ENCODE assay signal across 30 mouse cellular contexts in genomic region chr5:123834836-123835235, GRCm38 (mm10). TPM values are rescaled to one million over a fixed set of nuclear protein-coding genes. Genes with fewer than 3 reads are reported as not detected.
DNase-seq lines count a peak whose midpoint lies in the region; ATAC-seq and TF ChIP-seq lines count a peak whose summit lies in the region.
"Had no signal": no experiment of that assay in that cellular context is flagged by ENCODE, and none has a peak within 500 bp of the region (broad histone marks: within the 10 kb centered on the region; RNA-seq: fewer than 3 reads in every experiment).

No protein-coding gene starts in this region.

- H3K4me1 ChIP-seq in kidney, adult 2 months (ENCODE audit: control insufficient read depth, insufficient read depth, low read length): no peaks in the 10 kb centered on the region
- H3K4me1 ChIP-seq in kidney, embryonic 15.5 days: peaks cover 13% of the 10 kb centered on the region
- no peaks in the 10 kb centered on the region for H3K4me1 ChIP-seq in liver, adult 2 months (ENCODE audit: control insufficient read depth, insufficient read depth, low read length)
- H3K4me1 ChIP-seq in liver, embryonic 12.5 days: no peaks in the 10 kb centered on the region
- H3K4me1 ChIP-seq: embryonic facial prominence, embryonic 15.5 days; forebrain, embryonic 12.5 days; heart, embryonic 10.5 days; heart, embryonic 15.5 days; midbrain, embryonic 12.5 days; neural tube, embryonic 12.5 days had no signal

- H3K4me2 ChIP-seq in kidney, embryonic 15.5 days: no peak overlapping the region
- H3K4me2 ChIP-seq in liver, embryonic 12.5 days: no peak overlapping the region
- H3K4me2 ChIP-seq: embryonic facial prominence, embryonic 15.5 days; forebrain, embryonic 12.5 days; heart, embryonic 15.5 days; midbrain, embryonic 12.5 days; neural tube, embryonic 12.5 days had no signal

- TF ChIP-seq POLR2A in kidney, adult 2 months (IDR thresholded peaks at IDR 0.05; ENCODE audit: low read depth, low read length): no peak
- TF ChIP-seq POLR2A in liver, adult 2 months (IDR thresholded peaks at IDR 0.05; ENCODE audit: extremely low read depth, insufficient read depth, low read length): no peak

- no peak for TF ChIP-seq CTCF in kidney, adult 2 months (conservative IDR thresholded peaks at IDR 0.05; ENCODE audit: insufficient read depth, insufficient read length, low read depth, low read length)
- TF ChIP-seq CTCF in liver, adult 2 months (IDR thresholded peaks at IDR 0.05; ENCODE audit: low read depth, low read length): no peak

- 66% methylated on average over 3 of the region's 3 CpGs for WGBS in kidney, adult 2 months
- WGBS in kidney, embryonic 15.5 days: 79% methylated on average over 3 of the region's 3 CpGs
- 28% methylated on average over 3 of the region's 3 CpGs for WGBS in liver, adult 2 months
- WGBS in liver, embryonic 12.5 days (ENCODE audit: insufficient replicate concordance): 71% methylated on average over 3 of the region's 3 CpGs

- H3K9ac ChIP-seq in kidney, embryonic 15.5 days: no peak overlapping the region
- no peak overlapping the region for H3K9ac ChIP-seq in liver, adult 2 months (ENCODE audit: low read depth, low read length)
- no peak overlapping the region for H3K9ac ChIP-seq in liver, embryonic 12.5 days
- H3K9ac ChIP-seq: embryonic facial prominence, embryonic 15.5 days; forebrain, embryonic 12.5 days; forebrain, postnatal 0 days; heart, embryonic 15.5 days; midbrain, embryonic 12.5 days; neural tube, embryonic 12.5 days had no signal

- H3K27me3 ChIP-seq in kidney, adult 2 months (replicated peaks; ENCODE audit: control insufficient read depth, insufficient read depth, low read length): no peaks in the 10 kb centered on the region
- no peaks in the 10 kb centered on the region for H3K27me3 ChIP-seq in kidney, embryonic 15.5 days
- H3K27me3 ChIP-seq in liver, adult 2 months (ENCODE audit: control insufficient read depth, insufficient read depth, low read length): no peaks in the 10 kb centered on the region
- no peaks in the 10 kb centered on the region for H3K27me3 ChIP-seq in liver, embryonic 12.5 days (replicated peaks)
- H3K27me3 ChIP-seq: embryonic facial prominence, embryonic 15.5 days; forebrain, embryonic 12.5 days; heart, embryonic 15.5 days; midbrain, embryonic 12.5 days; neural tube, embryonic 12.5 days had no signal

- H3K36me3 ChIP-seq in kidney, adult 2 months (ENCODE audit: control insufficient read depth, insufficient read depth, low read length): no peaks in the 10 kb centered on the region
- no peaks in the 10 kb centered on the region for H3K36me3 ChIP-seq in kidney, embryonic 15.5 days
- no peaks in the 10 kb centered on the region for H3K36me3 ChIP-seq in liver, adult 2 months (ENCODE audit: control insufficient read depth, insufficient read depth, low read length)
- H3K36me3 ChIP-seq in liver, embryonic 12.5 days: no peaks in the 10 kb centered on the region
- H3K36me3 ChIP-seq: embryonic facial prominence, embryonic 10.5 days; embryonic facial prominence, embryonic 15.5 days; forebrain, embryonic 12.5 days; heart, embryonic 10.5 days; heart, embryonic 15.5 days; midbrain, embryonic 12.5 days; neural tube, embryonic 12.5 days had no signal

- H3K9me3 ChIP-seq in kidney, embryonic 15.5 days (replicated peaks): no peaks in the 10 kb centered on the region
- no peaks in the 10 kb centered on the region for H3K9me3 ChIP-seq in liver, embryonic 12.5 days (replicated peaks)
- H3K9me3 ChIP-seq: embryonic facial prominence, embryonic 10.5 days; embryonic facial prominence, embryonic 15.5 days; forebrain, embryonic 12.5 days; heart, embryonic 10.5 days; heart, embryonic 15.5 days; megakaryocyte, embryonic 14.5 days; midbrain, embryonic 12.5 days; neural tube, embryonic 12.5 days had no signal

- no peak overlapping the region for H3K27ac ChIP-seq in kidney, adult 2 months (ENCODE audit: insufficient read depth, low read depth, low read length)
- no peak overlapping the region for H3K27ac ChIP-seq in kidney, embryonic 15.5 days
- H3K27ac ChIP-seq in liver, adult 2 months (replicated peaks; ENCODE audit: insufficient read depth, low read depth, low read length): no peak overlapping the region
- H3K27ac ChIP-seq in liver, embryonic 12.5 days: no peak overlapping the region
- H3K27ac ChIP-seq: embryonic facial prominence, embryonic 10.5 days; embryonic facial prominence, embryonic 15.5 days; forebrain, embryonic 12.5 days; heart, embryonic 10.5 days; heart, embryonic 15.5 days; midbrain, embryonic 12.5 days; neural tube, embryonic 12.5 days had no signal

- H3K79me2 ChIP-seq in liver, adult 2 months (ENCODE audit: control insufficient read depth, insufficient read depth, low read length): no peaks in the 10 kb centered on the region

- peak; percentile 60 for DNase-seq in adrenal gland, postnatal 10 days
- no peak for DNase-seq in adrenal gland, postnatal 4 days (ENCODE audit: low spot score in 2 of 2)
- DNase-seq in kidney, adult 2 months: peak; percentile 49
- DNase-seq in liver, adult 2 months (ENCODE audit: extremely low read depth, low read depth, low spot score): peak; percentile 88
- DNase-seq: cerebellum, adult 8-10 months; cerebellum, postnatal 25 days; forebrain, postnatal 0 days; gastrocnemius, postnatal 14 days; lung, adult 18-20 months; lung, postnatal 4 days; thymus, adult 2 months; thymus, postnatal 36 days had no signal

- no peak overlapping the region for H3K4me3 ChIP-seq in kidney, adult 2 months (ENCODE audit: insufficient read depth, low read depth, low read length)
- no peak overlapping the region for H3K4me3 ChIP-seq in kidney, embryonic 15.5 days (replicated peaks)
- no peak overlapping the region for H3K4me3 ChIP-seq in liver, adult 2 months (ENCODE audit: insufficient read depth, low read depth, low read length)
- no peak overlapping the region for H3K4me3 ChIP-seq in liver, embryonic 12.5 days
- H3K4me3 ChIP-seq: embryonic facial prominence, embryonic 10.5 days; embryonic facial prominence, embryonic 15.5 days; forebrain, embryonic 12.5 days; heart, embryonic 10.5 days; heart, embryonic 15.5 days; megakaryocyte, embryonic 14.5 days; midbrain, embryonic 12.5 days; myocyte; neural tube, embryonic 12.5 days had no signal

- no peak for ATAC-seq in kidney, embryonic 15.5 days (replicated peaks; ENCODE audit: low FRiP score)
- no peak for ATAC-seq in liver, embryonic 12.5 days
- no peak for ATAC-seq in CD4-positive, CD25-positive, alpha-beta regulatory T cell, adult 4 months
- ATAC-seq: forebrain, postnatal 0 days; hindbrain, embryonic 16.5 days; lung, postnatal 0 days had no signal

RNA-seq across cellular contexts. Expression of gene Hcar2, which starts 30.5 kb away (rescaled TPM):
- total RNA-seq in adrenal gland, postnatal 10 days (2021): 1 to 10 TPM; 1.4 to 2.3 TPM
- 1 to 10 TPM in 1 of 2 experiments, under 1 TPM in 1; 0.59 to 1.4 TPM for total RNA-seq in adrenal gland, postnatal 4 days (2021)
- 1.9 and 2.6 TPM in 2 replicates for polyA plus RNA-seq in kidney, adult 2 months (2012; rRNA removed)
- 0.10 TPM in 1 of 2 replicates, not detected in the other for polyA plus RNA-seq in kidney, embryonic 15.5 days (2015; fragmentation: Nextera tagmentation; extraction: Ambion mirVana)
- 0.18 and 1.1 TPM in 2 replicates for total RNA-seq in liver, adult 2 months (2014; rRNA removed)
- polyA plus RNA-seq in liver, adult 2 months (2012; rRNA removed): 0.25 and 0.32 TPM in 2 replicates
- polyA plus RNA-seq in liver, embryonic 12.5 days (2016; fragmentation: Nextera tagmentation; extraction: Ambion mirVana): 0.17 and 0.18 TPM in 2 replicates
- polyA plus RNA-seq in CD4-positive, CD25-positive, alpha-beta regulatory T cell, adult 4 months (2017; shearing (Covaris generic)): under 1 TPM in 1 of 2 experiments, not detected in 1; 0.42 TPM
- total RNA-seq: forebrain, postnatal 0 days; gastrocnemius, postnatal 14 days; left cerebral cortex, postnatal 36 days; midbrain, postnatal 0 days had no signal
- polyA plus RNA-seq: embryonic facial prominence, embryonic 10.5 days; forebrain, embryonic 12.5 days; forebrain, postnatal 0 days; heart, embryonic 10.5 days; hindbrain, embryonic 11.5 days; hindbrain, embryonic 16.5 days; midbrain, embryonic 12.5 days; midbrain, postnatal 0 days; myocyte; neural tube, embryonic 12.5 days had no signal

RNA-seq across cellular contexts. Expression of gene Hcar1, which starts 45.0 kb away (rescaled TPM):
- 10 to 100 TPM in 1 of 2 experiments, 1 to 10 TPM in 1; 8.1 to 17.5 TPM for total RNA-seq in adrenal gland, postnatal 10 days (2021)
- total RNA-seq in adrenal gland, postnatal 4 days (2021): 1 to 10 TPM; 7.2 to 9.6 TPM
- 11.1 and 13.0 TPM in 2 replicates for polyA plus RNA-seq in kidney, adult 2 months (2012; rRNA removed)
- 2.0 TPM in 2 replicates for polyA plus RNA-seq in kidney, embryonic 15.5 days (2015; fragmentation: Nextera tagmentation; extraction: Ambion mirVana)
- under 0.01 and 0.09 TPM in 2 replicates for total RNA-seq in liver, adult 2 months (2014; rRNA removed)
- 0.04 TPM in 1 of 2 replicates, not detected in the other for polyA plus RNA-seq in liver, adult 2 months (2012; rRNA removed)
- 0.20 and 0.27 TPM in 2 replicates for polyA plus RNA-seq in liver, embryonic 12.5 days (2016; fragmentation: Nextera tagmentation; extraction: Ambion mirVana)
- polyA plus RNA-seq in CD4-positive, CD25-positive, alpha-beta regulatory T cell, adult 4 months (2017; shearing (Covaris generic)): not detected
- total RNA-seq: granulocyte monocyte progenitor cell, adult 5-6 weeks had no signal
- polyA plus RNA-seq: heart, embryonic 10.5 days; myocyte; neural tube, embryonic 12.5 days had no signal

Comparison
In these comparisons a context has a peak if more than half of its experiments do, and no peak if none do; other contexts are left out.
1. DNase-seq: peak in adrenal gland, postnatal 10 days (single experiment), kidney, adult 2 months (single experiment) and liver, adult 2 months (single experiment); none in adrenal gland, postnatal 4 days (0 of 2).